Mouse (Mus musculus) liver, embryonic 13.5 days (tissue): Measurements from ENCODE around the gene Trmt1. TPM values are rescaled to one million over a fixed set of nuclear protein-coding genes. Genes with fewer than 3 reads are reported as not detected.
A peak's percentile ranks its signal among the peaks of the same experiment; 100 is the strongest.

Source experiments
- ATAC-seq: fragments of 200-750 bp; cut with Nextera tagmentation; 2 replicates; pipeline ENCODE4 v1.8.0; 2017; ENCODE audit warnings: low read depth, mild to moderate bottlenecking, moderate number of reproducible peaks, moderate library complexity
- DNase-seq: peaks from one replicate; pipeline ENCODE4 v3.0.0; 2022
- H3K27ac ChIP-seq: fragments of 300-500 bp; sonication (generic); 2 replicates; pipeline ENCODE4 v1.5.1; 2015; ENCODE audit warnings: moderate library complexity, mild to moderate bottlenecking, inconsistent platforms
- H3K27me3 ChIP-seq: fragments of 300-500 bp; sonication (generic); 2 replicates; pipeline ENCODE4 v1.6.1; 2015; ENCODE audit warnings: mild to moderate bottlenecking, inconsistent platforms
- H3K36me3 ChIP-seq: fragments of 300-500 bp; sonication (generic); 2 replicates; pipeline ENCODE4 v1.6.1; 2015; ENCODE audit warnings: mild to moderate bottlenecking, inconsistent platforms
- H3K4me1 ChIP-seq: fragments of 300-500 bp; sonication (generic); replicated peaks from 2 replicates; pipeline ENCODE4 v1.6.1; 2015; ENCODE audit warnings: inconsistent platforms
- H3K4me2 ChIP-seq: fragments of 300-500 bp; sonication (generic); 2 replicates; pipeline ENCODE4 v1.6.1; 2015; ENCODE audit warnings: inconsistent platforms, mild to moderate bottlenecking, moderate library complexity
- H3K4me3 ChIP-seq: fragments of 300-500 bp; sonication (generic); replicated peaks from 2 replicates; pipeline ENCODE4 v1.5.1; 2015; ENCODE audit warnings: mild to moderate bottlenecking, inconsistent platforms
- H3K9ac ChIP-seq: fragments of 300-500 bp; sonication (generic); 2 replicates; pipeline ENCODE4 v1.6.1; 2015; ENCODE audit warnings: mild to moderate bottlenecking, inconsistent platforms
- H3K9me3 ChIP-seq: fragments of 300-500 bp; sonication (generic); replicated peaks from 2 replicates; pipeline ENCODE4 v1.6.1; 2016; ENCODE audit warnings: inconsistent platforms
- WGBS: fragments of 180-500 bp; shearing (Covaris S2); methylation state at CpG from one replicate; pipeline ENCODE4 v1.1.7; 2015; ENCODE audit not compliant: insufficient replicate concordance; 5-methylcytosine and 5-hydroxymethylcytosine counted together
- polyA plus RNA-seq: library from polyadenylated mRNA; unstranded; fragments of >200 nt; fragmentation: Nextera tagmentation; extraction: Ambion mirVana; gene quantifications from 2 replicates; pipeline ENCODE4 v1.2.1, GENCODE M21; 2015

The Trmt1 gene
- polyA plus RNA-seq, 1 experiment from 2014 or later, result 45.9 TPM

- Histone ChIP-seq H3K27me3 (peaks cover 51% of the 10 kb centered on the region), H3K4me3 (no peak overlapping the region), H3K4me1 (peaks cover 94% of the 10 kb centered on the region), H3K4me2 (no peak overlapping the region), H3K27ac (peak overlapping the region; percentile 99), H3K9ac (peak overlapping the region; percentile 30; the same call in 1 of the 2 replicates), H3K9me3 (no peaks in the 10 kb centered on the region), H3K36me3 (no peaks in the 10 kb centered on the region)
- ATAC-seq (no peak), DNase-seq (no peak)
- 80% methylated on average over 2 of the region's 2 CpGs for WGBS
Observed at GRCm38 (mm10) chr8:84734680-84735079, 48.6 kb downstream of the Trmt1 start.

- Histone ChIP-seq H3K27me3 (peaks cover 60% of the 10 kb centered on the region), H3K36me3 (no peaks in the 10 kb centered on the region), H3K4me3 (no peak overlapping the region), H3K4me2 (no peak overlapping the region), H3K27ac (peak overlapping the region; percentile 55), H3K9ac (peak overlapping the region; percentile 10; the same call in 1 of the 2 replicates), H3K9me3 (no peaks in the 10 kb centered on the region), H3K4me1 (peaks cover 90% of the 10 kb centered on the region)
- ATAC-seq (no peak), DNase-seq (no peak)
- WGBS, result 63% methylated on average over 2 of the region's 2 CpGs
Observed at GRCm38 (mm10) chr8:84735597-84735996, 49.5 kb downstream of the Trmt1 start.

GRCm38 (mm10) chr8:84736521-84736920 is 50.4 kb downstream of the Trmt1 start:
- Histone ChIP-seq H3K4me1 (peaks cover 90% of the 10 kb centered on the region), H3K4me2 (no peak overlapping the region), H3K36me3 (no peaks in the 10 kb centered on the region), H3K9ac (0 out of 2 replicates have a peak overlapping the region, but pooled peaks have one; percentile 4), H3K9me3 (no peaks in the 10 kb centered on the region), H3K27ac (peak overlapping the region; percentile 55; the same call in 1 of the 2 replicates), H3K4me3 (no peak overlapping the region), H3K27me3 (peaks cover 69% of the 10 kb centered on the region)
- ATAC-seq, result no peak
- 96% methylated on average over 4 of the region's 4 CpGs for WGBS
- no peak for DNase-seq

GRCm38 (mm10) chr8:84737608-84738007 is 51.5 kb downstream of the Trmt1 start:
- Histone ChIP-seq H3K4me2 (peak overlapping the region; percentile 67), H3K9me3 (no peaks in the 10 kb centered on the region), H3K27ac (no peak overlapping the region; the same call in 1 of the 2 replicates), H3K36me3 (no peaks in the 10 kb centered on the region), H3K4me3 (peak overlapping the region; percentile 40), H3K27me3 (peaks cover 79% of the 10 kb centered on the region), H3K4me1 (peaks cover 90% of the 10 kb centered on the region), H3K9ac (peak overlapping the region; percentile 69)
- peak; percentile 73 for DNase-seq
- peak; percentile 73 for ATAC-seq
- 4% methylated on average over 16 of the region's 16 CpGs for WGBS

- 32% methylated on average over 10 of the region's 10 CpGs for WGBS
Observed at GRCm38 (mm10) chr8:84738266-84738665, 52.2 kb downstream of the Trmt1 start.

GRCm38 (mm10) chr8:84738715-84739400 is 52.8 kb downstream of the Trmt1 start:
- Histone ChIP-seq H3K4me2 (peak overlapping the region; percentile 67; the same call in 1 of the 2 replicates), H3K27ac (no peak overlapping the region; the same call in 1 of the 2 replicates), H3K4me1 (peaks cover 90% of the 10 kb centered on the region), H3K9ac (peak overlapping the region; percentile 69), H3K36me3 (no peaks in the 10 kb centered on the region), H3K27me3 (peaks cover 83% of the 10 kb centered on the region), H3K4me3 (no peak overlapping the region; the same call in 1 of the 2 replicates), H3K9me3 (no peaks in the 10 kb centered on the region)
- 70% methylated on average over 10 of the region's 10 CpGs for WGBS
- ATAC-seq (no peak), DNase-seq (no peak)

More at GRCm38 (mm10) chr8:84738266-84738665, 52.2 kb downstream of the Trmt1 start:
- H3K27me3 ChIP-seq, result peaks cover 83% of the 10 kb centered on the region
- H3K27ac ChIP-seq, result no peak overlapping the region; the same call in 1 of the 2 replicates
- H3K4me1 ChIP-seq, result peaks cover 90% of the 10 kb centered on the region
- H3K36me3 ChIP-seq, result no peaks in the 10 kb centered on the region
- no peak for DNase-seq
- peak overlapping the region; percentile 40 for H3K4me3 ChIP-seq
- no peaks in the 10 kb centered on the region for H3K9me3 ChIP-seq
- H3K4me2 ChIP-seq, result peak overlapping the region; percentile 67
- peak overlapping the region; percentile 69 for H3K9ac ChIP-seq
- no peak for ATAC-seq

- H3K4me1 ChIP-seq, result peaks cover 90% of the 10 kb centered on the region
- no peaks in the 10 kb centered on the region for H3K36me3 ChIP-seq
- H3K4me3 ChIP-seq, result no peak overlapping the region
- H3K27ac ChIP-seq, result no peak overlapping the region
- peaks cover 82% of the 10 kb centered on the region for H3K27me3 ChIP-seq
- WGBS, result 5% methylated on average over 1 of the region's 1 CpGs
- ATAC-seq (no peak), DNase-seq (no peak)
- no peak overlapping the region for H3K9ac ChIP-seq
- H3K4me2 ChIP-seq, result no peak overlapping the region
- H3K9me3 ChIP-seq, result no peaks in the 10 kb centered on the region
Observed at GRCm38 (mm10) chr8:84739401-84739742, 53.3 kb downstream of the Trmt1 start.

- Histone ChIP-seq H3K27ac (no peak overlapping the region), H3K4me1 (peaks cover 91% of the 10 kb centered on the region), H3K27me3 (peaks cover 77% of the 10 kb centered on the region), H3K4me3 (no peak overlapping the region), H3K9ac (no peak overlapping the region), H3K36me3 (no peaks in the 10 kb centered on the region), H3K9me3 (no peaks in the 10 kb centered on the region), H3K4me2 (no peak overlapping the region)
- no peak for DNase-seq
- WGBS, result 58% methylated on average over 13 of the region's 13 CpGs
- no peak for ATAC-seq
Observed at GRCm38 (mm10) chr8:84740895-84741843, 55.1 kb downstream of the Trmt1 start.

GRCm38 (mm10) chr8:84742171-84743053 is 56.3 kb downstream of the Trmt1 start:
- ATAC-seq (peak; percentile 7; the same call in 1 of the 2 replicates), DNase-seq (no peak)
- Histone ChIP-seq H3K27ac (no peak overlapping the region), H3K9ac (no peak overlapping the region), H3K4me1 (peaks cover 80% of the 10 kb centered on the region), H3K36me3 (no peaks in the 10 kb centered on the region), H3K4me2 (peak overlapping the region; percentile 15; the same call in 1 of the 2 replicates), H3K27me3 (peaks cover 76% of the 10 kb centered on the region), H3K4me3 (no peak overlapping the region), H3K9me3 (no peaks in the 10 kb centered on the region)
- 56% methylated on average over 32 of the region's 32 CpGs for WGBS

- Histone ChIP-seq H3K9ac (no peak overlapping the region), H3K4me1 (peaks cover 74% of the 10 kb centered on the region), H3K27ac (no peak overlapping the region), H3K4me2 (peak overlapping the region; percentile 15; the same call in 1 of the 2 replicates), H3K4me3 (no peak overlapping the region), H3K27me3 (peaks cover 77% of the 10 kb centered on the region), H3K9me3 (no peaks in the 10 kb centered on the region), H3K36me3 (no peaks in the 10 kb centered on the region)
- 31% methylated on average over 10 of the region's 10 CpGs for WGBS
- DNase-seq (no peak), ATAC-seq (no peak)
Observed at GRCm38 (mm10) chr8:84743054-84743415, 56.9 kb downstream of the Trmt1 start.
